Mouse (Mus musculus) cerebellum, adult 2 months (tissue): ENCODE results near the gene Pld1.

Experiments
- CTCF ChIP-seq: fragments of 200-500 bp; IDR thresholded peaks from 2 replicates; pipeline ENCODE4 v1.5.1; 2011; ENCODE audit warnings: low read depth, mild to moderate bottlenecking, control low read depth, low read length, moderate library complexity, borderline replicate concordance; ENCODE audit not compliant: insufficient read depth
- POLR2A ChIP-seq: fragments of 200-500 bp; IDR thresholded peaks from 2 replicates; pipeline ENCODE4 v1.6.1; 2011; ENCODE audit warnings: low read length, control low read depth, borderline replicate concordance; ENCODE audit not compliant: insufficient read depth

- no peak for TF ChIP-seq POLR2A
- no peak for TF ChIP-seq CTCF
Observed at GRCm38 (mm10) chr3:27941634-27942033, 3.1 kb downstream of the Pld1 start.
